Mouse (Mus musculus) midbrain, postnatal 0 days (tissue): Measurements from ENCODE around the gene Cpeb3. TPM values are rescaled to one million over a fixed set of nuclear protein-coding genes. Genes with fewer than 3 reads are reported as not detected.

Source experiments
- ATAC-seq: fragments of 200-750 bp; cut with Nextera tagmentation; 2 replicates; pipeline ENCODE4 v1.8.0; 2017; ENCODE audit warnings: moderate number of reproducible peaks, mild to moderate bottlenecking, moderate TSS enrichment, moderate library complexity; ENCODE audit not compliant: low FRiP score
- DNase-seq: peaks from one replicate; pipeline ENCODE4 v3.0.0-alpha.2; 2015; ENCODE audit warnings: low spot score
- H3K27ac ChIP-seq: fragments of 300-500 bp; sonication (generic); 2 replicates; pipeline ENCODE4 v1.5.1; 2014; ENCODE audit warnings: low read depth, mild to moderate bottlenecking, low read length, mixed read lengths
- H3K27me3 ChIP-seq: fragments of 300-500 bp; sonication (generic); 2 replicates; pipeline ENCODE4 v1.6.1; 2014; ENCODE audit warnings: low read length, control low read depth, mixed read lengths; ENCODE audit not compliant: insufficient read depth
- H3K36me3 ChIP-seq: fragments of 300-500 bp; sonication (generic); 2 replicates; pipeline ENCODE4 v1.6.1; 2014; ENCODE audit warnings: low read length, control low read depth, mixed read lengths; ENCODE audit not compliant: insufficient read depth
- H3K4me1 ChIP-seq: fragments of 300-500 bp; sonication (generic); 2 replicates; pipeline ENCODE4 v1.6.1; 2014; ENCODE audit warnings: mild to moderate bottlenecking, control low read depth, antibody characterized with exemption, low read length, mixed read lengths; ENCODE audit not compliant: insufficient read depth
- H3K4me2 ChIP-seq: fragments of 300-500 bp; sonication (generic); 2 replicates; pipeline ENCODE4 v1.6.1; 2014; ENCODE audit warnings: low read depth, mild to moderate bottlenecking, low read length, mixed read lengths; ENCODE audit not compliant: poor library complexity, severe bottlenecking
- H3K4me3 ChIP-seq: fragments of 300-500 bp; sonication (generic); 2 replicates; pipeline ENCODE4 v1.5.1; 2014; ENCODE audit warnings: low read depth, mild to moderate bottlenecking, low read length, moderate library complexity
- H3K9ac ChIP-seq: fragments of 300-500 bp; sonication (generic); replicated peaks from 2 replicates; pipeline ENCODE4 v1.6.1; 2014; ENCODE audit warnings: mild to moderate bottlenecking, low read length, moderate library complexity, mixed read lengths; ENCODE audit not compliant: poor library complexity, severe bottlenecking
- H3K9me3 ChIP-seq: fragments of 300-500 bp; sonication (generic); 2 replicates; pipeline ENCODE4 v1.6.1; 2016; ENCODE audit warnings: low read length, control low read depth
- CTCF ChIP-seq: IDR thresholded peaks from 2 replicates; pipeline ENCODE4 v1.5.1; 2016; ENCODE audit warnings: antibody characterized with exemption, mild to moderate bottlenecking
- WGBS: fragments of 180-500 bp; shearing (Covaris S2); extraction: QIAGEN DNeasy Blood & Tissue Kit; methylation state at CpG from one replicate; pipeline ENCODE4 v1.1.7; 2014; 5-methylcytosine and 5-hydroxymethylcytosine counted together
- polyA plus RNA-seq: library from polyadenylated mRNA; unstranded; fragments of >200 nt; fragmentation: Nextera tagmentation; extraction: Ambion mirVana; gene quantifications from 2 replicates; pipeline ENCODE4 v1.2.1, GENCODE M21; 2015
- total RNA-seq: library from RNA; depleted of rRNA; stranded (reverse); fragments of >200 nt; gene quantifications from 2 replicates; pipeline ENCODE4 v1.2.3, GENCODE M21; 2014

The Cpeb3 gene
- total and polyA plus RNA-seq, 2 experiments from 2014 or later: 11.2 to 35.4 TPM

GRCm38 (mm10) chr19:37060078-37060477, 148.3 kb downstream of the Cpeb3 start:
- H3K4me3 ChIP-seq: no peak overlapping the region
- no peak for ATAC-seq
- no peaks in the 10 kb centered on the region for H3K4me1 ChIP-seq
- H3K4me2 ChIP-seq: no peak overlapping the region
- H3K9ac ChIP-seq: no peak overlapping the region
- H3K27ac ChIP-seq: no peak overlapping the region
- no peaks in the 10 kb centered on the region for H3K9me3 ChIP-seq
- no peaks in the 10 kb centered on the region for H3K27me3 ChIP-seq
- no peak for TF ChIP-seq CTCF
- DNase-seq: no peak
- no peaks in the 10 kb centered on the region for H3K36me3 ChIP-seq
- 92% methylated on average over 4 of the region's 4 CpGs for WGBS

- H3K4me3 ChIP-seq: no peak overlapping the region
- ATAC-seq (no peak), DNase-seq (peak; percentile 10)
- TF ChIP-seq CTCF: no peak
- no peaks in the 10 kb centered on the region for H3K9me3 ChIP-seq
- H3K27ac ChIP-seq: no peak overlapping the region
- WGBS: 50% methylated on average over 2 of the region's 2 CpGs
- H3K4me2 ChIP-seq: no peak overlapping the region
- no peak overlapping the region for H3K9ac ChIP-seq
- H3K27me3 ChIP-seq: no peaks in the 10 kb centered on the region
- no peaks in the 10 kb centered on the region for H3K4me1 ChIP-seq
- no peaks in the 10 kb centered on the region for H3K36me3 ChIP-seq
Measured at GRCm38 (mm10) chr19:37059623-37060022, 148.8 kb downstream of the Cpeb3 start.

- Histone ChIP-seq H3K27ac (no peak overlapping the region), H3K4me2 (no peak overlapping the region), H3K9ac (no peak overlapping the region), H3K9me3 (no peaks in the 10 kb centered on the region), H3K36me3 (0 out of 2 replicates have a peak, but pooled peaks cover 2% of the 10 kb centered on the region), H3K4me3 (no peak overlapping the region), H3K4me1 (no peaks in the 10 kb centered on the region), H3K27me3 (no peaks in the 10 kb centered on the region)
- 51% methylated on average over 8 of the region's 8 CpGs for WGBS
- ATAC-seq (no peak), DNase-seq (no peak)
- TF ChIP-seq CTCF: no peak
Measured at GRCm38 (mm10) chr19:37057161-37057905, 151.1 kb downstream of the Cpeb3 start.

- no peak for TF ChIP-seq CTCF
- no peaks in the 10 kb centered on the region for H3K27me3 ChIP-seq
- no peak overlapping the region for H3K9ac ChIP-seq
- DNase-seq (no peak), ATAC-seq (no peak)
- H3K4me2 ChIP-seq: no peak overlapping the region
- no peaks in the 10 kb centered on the region for H3K4me1 ChIP-seq
- 87% methylated on average over 4 of the region's 4 CpGs for WGBS
- no peak overlapping the region for H3K27ac ChIP-seq
- H3K9me3 ChIP-seq: no peaks in the 10 kb centered on the region
- H3K36me3 ChIP-seq: 0 out of 2 replicates have a peak, but pooled peaks cover 2% of the 10 kb centered on the region
- H3K4me3 ChIP-seq: no peak overlapping the region
Measured at GRCm38 (mm10) chr19:37055976-37056556, 152.3 kb downstream of the Cpeb3 start.

GRCm38 (mm10) chr19:37050643-37051345, 157.6 kb downstream of the Cpeb3 start:
- H3K4me1 ChIP-seq: no peaks in the 10 kb centered on the region
- ATAC-seq: 0 out of 2 replicates have a peak, but pooled peaks have one; percentile 31

GRCm38 (mm10) chr19:37048507-37048906, 159.9 kb downstream of the Cpeb3 start:
- TF ChIP-seq CTCF: no peak
- DNase-seq (no peak), ATAC-seq (no peak)
- Histone ChIP-seq H3K9ac (no peak overlapping the region), H3K27ac (no peak overlapping the region), H3K9me3 (no peaks in the 10 kb centered on the region), H3K36me3 (peaks cover 12% of the 10 kb centered on the region; the same call in 1 of the 2 replicates), H3K4me1 (no peaks in the 10 kb centered on the region), H3K4me2 (no peak overlapping the region), H3K4me3 (no peak overlapping the region), H3K27me3 (no peaks in the 10 kb centered on the region)
- 89% methylated on average over 6 of the region's 6 CpGs for WGBS

More at GRCm38 (mm10) chr19:37050643-37051345, 157.6 kb downstream of the Cpeb3 start:
- Histone ChIP-seq H3K27ac (no peak overlapping the region), H3K27me3 (no peaks in the 10 kb centered on the region), H3K4me2 (no peak overlapping the region), H3K9ac (no peak overlapping the region), H3K9me3 (no peaks in the 10 kb centered on the region), H3K36me3 (peaks cover 12% of the 10 kb centered on the region; the same call in 1 of the 2 replicates), H3K4me3 (no peak overlapping the region)
- TF ChIP-seq CTCF: peak; percentile 84
- DNase-seq: peak; percentile 80
- 74% methylated on average over 4 of the region's 4 CpGs for WGBS
